Mouse (Mus musculus) limb, embryonic 13.5 days (tissue): ENCODE measurements at regions not wholly inside any gene's neighbourhood (a gene's known extent, or its start where the extent isn't known, plus 50 kb on each side); places are given as distances from the start of the nearest gene placed in this dataset.

ENCODE experiments used
- ATAC-seq: fragments of 200-750 bp; cut with Nextera tagmentation; 2 replicates; pipeline ENCODE4 v1.8.0; 2017; ENCODE audit warnings: low read depth, moderate number of reproducible peaks, moderate TSS enrichment; ENCODE audit not compliant: low FRiP score
- H3K27ac ChIP-seq: fragments of 300-500 bp; sonication (generic); 2 replicates; pipeline ENCODE4 v1.5.1; 2015; ENCODE audit warnings: inconsistent platforms, mild to moderate bottlenecking, moderate library complexity
- H3K27me3 ChIP-seq: fragments of 300-500 bp; sonication (generic); 2 replicates; pipeline ENCODE4 v1.6.1; 2015; ENCODE audit warnings: mild to moderate bottlenecking, inconsistent platforms
- H3K36me3 ChIP-seq: fragments of 300-500 bp; sonication (generic); 2 replicates; pipeline ENCODE4 v1.6.1; 2015; ENCODE audit warnings: inconsistent platforms, mild to moderate bottlenecking, moderate library complexity
- H3K4me1 ChIP-seq: fragments of 300-500 bp; sonication (generic); 2 replicates; pipeline ENCODE4 v1.6.1; 2015; ENCODE audit warnings: inconsistent platforms
- H3K4me2 ChIP-seq: fragments of 300-500 bp; sonication (generic); replicated peaks from 2 replicates; pipeline ENCODE4 v1.6.1; 2015; ENCODE audit warnings: inconsistent platforms, mild to moderate bottlenecking, moderate library complexity
- H3K4me3 ChIP-seq: fragments of 300-500 bp; sonication (generic); 2 replicates; pipeline ENCODE4 v1.5.1; 2015; ENCODE audit warnings: moderate library complexity, mild to moderate bottlenecking, inconsistent platforms
- H3K9ac ChIP-seq: fragments of 300-500 bp; sonication (generic); 2 replicates; pipeline ENCODE4 v1.6.1; 2015; ENCODE audit warnings: mild to moderate bottlenecking, inconsistent platforms
- H3K9me3 ChIP-seq: fragments of 300-500 bp; sonication (generic); 2 replicates; pipeline ENCODE4 v1.6.1; 2016; ENCODE audit warnings: inconsistent platforms
- WGBS: fragments of 180-500 bp; shearing (Covaris S2); methylation state at CpG from one replicate; pipeline ENCODE4 v1.1.7; 2015; 5-methylcytosine and 5-hydroxymethylcytosine counted together

- no peak overlapping the region for H3K27ac ChIP-seq
- no peaks in the 10 kb centered on the region for H3K27me3 ChIP-seq
- no peak overlapping the region for H3K9ac ChIP-seq
- ATAC-seq: no peak
- H3K4me3 ChIP-seq: no peak overlapping the region
- no peaks in the 10 kb centered on the region for H3K9me3 ChIP-seq
- H3K4me1 ChIP-seq: no peaks in the 10 kb centered on the region
- no peak overlapping the region for H3K4me2 ChIP-seq
- H3K36me3 ChIP-seq: no peaks in the 10 kb centered on the region
Measured at GRCm38 (mm10) chr14:17102486-17102885, 283.5 kb upstream of the Rarb start.

DNA sequence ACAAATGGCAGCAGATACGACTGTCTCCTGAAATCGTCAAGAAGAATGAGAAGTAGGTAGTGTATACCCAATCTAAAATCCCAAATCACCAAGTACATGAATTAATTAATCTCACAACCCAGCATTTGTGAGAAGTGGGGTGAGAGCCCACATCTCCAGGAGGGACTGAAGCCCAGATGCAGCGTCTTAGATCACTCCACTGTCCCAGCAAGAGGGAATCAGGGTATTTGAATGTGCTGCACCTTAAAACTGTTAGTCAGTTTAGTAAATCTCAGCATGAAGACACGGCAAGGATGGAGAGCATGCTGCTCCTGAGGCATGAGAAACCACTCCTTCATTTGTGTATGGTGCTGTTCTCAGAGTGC is 271.6 kb upstream of the Rarb start:
- no peaks in the 10 kb centered on the region for H3K27me3 ChIP-seq
- no peak overlapping the region for H3K27ac ChIP-seq
- no peaks in the 10 kb centered on the region for H3K4me1 ChIP-seq
- no peak overlapping the region for H3K4me2 ChIP-seq
- H3K9me3 ChIP-seq: no peaks in the 10 kb centered on the region
- no peak for ATAC-seq
- H3K4me3 ChIP-seq: no peak overlapping the region
- WGBS: 68% methylated on average over 4 of the region's 4 CpGs
- H3K36me3 ChIP-seq: no peaks in the 10 kb centered on the region
- H3K9ac ChIP-seq: no peak overlapping the region

GRCm38 (mm10) chr14:17089640-17090572 is 270.9 kb upstream of the Rarb start:
- no peak overlapping the region for H3K4me3 ChIP-seq
- H3K9ac ChIP-seq: no peak overlapping the region
- 69% methylated on average over 3 of the region's 3 CpGs for WGBS
- H3K4me1 ChIP-seq: no peaks in the 10 kb centered on the region
- H3K9me3 ChIP-seq: no peaks in the 10 kb centered on the region
- no peaks in the 10 kb centered on the region for H3K36me3 ChIP-seq
- no peak overlapping the region for H3K4me2 ChIP-seq
- no peak overlapping the region for H3K27ac ChIP-seq
- no peaks in the 10 kb centered on the region for H3K27me3 ChIP-seq
- no peak for ATAC-seq

GRCm38 (mm10) chr14:17089089-17089634 is 270.2 kb upstream of the Rarb start:
- Histone ChIP-seq H3K9ac (no peak overlapping the region), H3K9me3 (no peaks in the 10 kb centered on the region), H3K27me3 (no peaks in the 10 kb centered on the region), H3K4me3 (no peak overlapping the region), H3K4me1 (no peaks in the 10 kb centered on the region), H3K27ac (no peak overlapping the region), H3K4me2 (no peak overlapping the region), H3K36me3 (no peaks in the 10 kb centered on the region)
- ATAC-seq: no peak

- no peak overlapping the region for H3K9ac ChIP-seq
- 86% methylated on average over 1 of the region's 1 CpGs for WGBS
- H3K4me1 ChIP-seq: no peaks in the 10 kb centered on the region
- no peaks in the 10 kb centered on the region for H3K27me3 ChIP-seq
- no peak for ATAC-seq
- H3K4me3 ChIP-seq: no peak overlapping the region
- H3K9me3 ChIP-seq: no peaks in the 10 kb centered on the region
- no peaks in the 10 kb centered on the region for H3K36me3 ChIP-seq
- no peak overlapping the region for H3K4me2 ChIP-seq
- H3K27ac ChIP-seq: no peak overlapping the region
Measured at GRCm38 (mm10) chr14:17087828-17088227, 268.9 kb upstream of the Rarb start.

GRCm38 (mm10) chr14:17083907-17084306 is 265.0 kb upstream of the Rarb start:
- no peaks in the 10 kb centered on the region for H3K27me3 ChIP-seq
- H3K36me3 ChIP-seq: no peaks in the 10 kb centered on the region
- no peak for ATAC-seq
- no peak overlapping the region for H3K4me2 ChIP-seq
- no peak overlapping the region for H3K27ac ChIP-seq
- no peak overlapping the region for H3K9ac ChIP-seq
- no peak overlapping the region for H3K4me3 ChIP-seq
- H3K4me1 ChIP-seq: no peaks in the 10 kb centered on the region
- WGBS: 65% methylated on average over 2 of the region's 2 CpGs
- no peaks in the 10 kb centered on the region for H3K9me3 ChIP-seq

DNA sequence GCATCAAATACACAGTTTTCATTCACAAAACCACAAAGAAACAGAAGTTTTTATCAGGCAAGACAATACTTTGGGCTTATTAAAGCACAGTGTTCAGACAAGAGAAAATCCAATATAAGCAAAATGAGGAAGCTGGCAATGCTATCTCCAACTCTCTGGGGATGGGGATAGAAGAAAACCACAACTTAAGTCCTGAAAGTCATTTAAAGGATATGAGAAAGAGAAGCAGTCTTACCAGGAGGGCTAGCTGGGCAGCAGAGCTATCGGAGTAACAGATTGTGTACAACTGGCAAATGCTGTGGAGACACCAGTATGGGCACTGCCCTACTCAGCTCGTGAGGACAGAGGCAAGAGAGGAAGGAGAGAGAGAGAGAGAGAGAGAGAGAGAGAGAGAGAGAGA is 262.9 kb upstream of the Rarb start:
- Histone ChIP-seq H3K4me2 (no peak overlapping the region), H3K27ac (no peak overlapping the region), H3K9ac (no peak overlapping the region), H3K4me1 (no peaks in the 10 kb centered on the region), H3K4me3 (no peak overlapping the region), H3K27me3 (no peaks in the 10 kb centered on the region), H3K36me3 (no peaks in the 10 kb centered on the region), H3K9me3 (no peaks in the 10 kb centered on the region)
- 55% methylated on average over 2 of the region's 2 CpGs for WGBS
- no peak for ATAC-seq

GRCm38 (mm10) chr14:17079513-17079912 is 260.6 kb upstream of the Rarb start:
- WGBS: 51% methylated on average over 2 of the region's 2 CpGs
- ATAC-seq: no peak; the same call in 1 of the 2 replicates
- no peaks in the 10 kb centered on the region for H3K27me3 ChIP-seq

GRCm38 (mm10) chr14:17061358-17061757 is 242.4 kb upstream of the Rarb start:
- Histone ChIP-seq H3K27ac (no peak overlapping the region), H3K27me3 (no peaks in the 10 kb centered on the region), H3K36me3 (no peaks in the 10 kb centered on the region), H3K9ac (no peak overlapping the region), H3K9me3 (no peaks in the 10 kb centered on the region), H3K4me2 (no peak overlapping the region), H3K4me3 (no peak overlapping the region), H3K4me1 (no peaks in the 10 kb centered on the region)
- ATAC-seq: no peak
- WGBS: 78% methylated on average over 1 of the region's 1 CpGs

More at GRCm38 (mm10) chr14:17079513-17079912, 260.6 kb upstream of the Rarb start:
- no peak overlapping the region for H3K9ac ChIP-seq
- no peaks in the 10 kb centered on the region for H3K9me3 ChIP-seq
- H3K36me3 ChIP-seq: no peaks in the 10 kb centered on the region
- H3K4me1 ChIP-seq: no peaks in the 10 kb centered on the region
- H3K27ac ChIP-seq: no peak overlapping the region
- no peak overlapping the region for H3K4me3 ChIP-seq
- no peak overlapping the region for H3K4me2 ChIP-seq

- H3K36me3 ChIP-seq: no peaks in the 10 kb centered on the region
- no peak overlapping the region for H3K27ac ChIP-seq
- H3K9ac ChIP-seq: no peak overlapping the region
- H3K4me2 ChIP-seq: no peak overlapping the region
- no peaks in the 10 kb centered on the region for H3K4me1 ChIP-seq
- no peaks in the 10 kb centered on the region for H3K9me3 ChIP-seq
- H3K27me3 ChIP-seq: no peaks in the 10 kb centered on the region
- no peak for ATAC-seq
- WGBS: 95% methylated on average over 1 of the region's 1 CpGs
- H3K4me3 ChIP-seq: no peak overlapping the region
Measured at GRCm38 (mm10) chr14:17058438-17058837, 239.5 kb upstream of the Rarb start.

GRCm38 (mm10) chr14:17057355-17057754 is 238.4 kb upstream of the Rarb start:
- ATAC-seq: no peak
- no peak overlapping the region for H3K4me2 ChIP-seq
- no peaks in the 10 kb centered on the region for H3K27me3 ChIP-seq
- H3K4me1 ChIP-seq: no peaks in the 10 kb centered on the region
- H3K4me3 ChIP-seq: no peak overlapping the region
- 85% methylated on average over 3 of the region's 3 CpGs for WGBS
- H3K27ac ChIP-seq: no peak overlapping the region
- no peaks in the 10 kb centered on the region for H3K36me3 ChIP-seq
- no peak overlapping the region for H3K9ac ChIP-seq
- H3K9me3 ChIP-seq: no peaks in the 10 kb centered on the region

- no peak overlapping the region for H3K4me2 ChIP-seq
- no peaks in the 10 kb centered on the region for H3K4me1 ChIP-seq
- H3K27me3 ChIP-seq: no peaks in the 10 kb centered on the region
- no peaks in the 10 kb centered on the region for H3K9me3 ChIP-seq
- WGBS: 79% methylated on average over 1 of the region's 1 CpGs
- ATAC-seq: no peak
- H3K4me3 ChIP-seq: no peak overlapping the region
- H3K36me3 ChIP-seq: no peaks in the 10 kb centered on the region
- H3K27ac ChIP-seq: no peak overlapping the region
- H3K9ac ChIP-seq: no peak overlapping the region
Measured at GRCm38 (mm10) chr14:17055741-17056140, 236.8 kb upstream of the Rarb start.

DNA sequence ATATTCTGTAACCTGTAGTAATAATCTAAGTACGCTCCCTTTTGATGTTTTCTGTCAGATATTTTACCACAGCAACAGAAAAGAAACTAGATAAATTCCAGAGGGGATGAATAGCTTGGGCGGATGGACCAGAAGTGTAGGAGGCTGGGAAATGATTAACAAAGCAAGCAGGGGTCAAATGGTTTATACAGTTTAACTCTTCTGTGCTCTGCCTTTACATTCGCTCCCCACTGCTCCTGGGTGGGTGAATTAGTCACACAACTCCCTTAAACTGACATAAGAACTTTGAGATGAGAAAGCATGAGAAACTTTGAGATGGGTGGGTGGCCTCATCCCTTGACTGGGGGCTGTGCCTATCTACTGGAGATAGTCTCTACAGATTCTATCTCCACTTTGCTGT is 235.4 kb upstream of the Rarb start:
- no peak overlapping the region for H3K4me2 ChIP-seq
- no peak overlapping the region for H3K9ac ChIP-seq
- H3K4me3 ChIP-seq: no peak overlapping the region
- no peaks in the 10 kb centered on the region for H3K36me3 ChIP-seq
- no peaks in the 10 kb centered on the region for H3K9me3 ChIP-seq
- no peaks in the 10 kb centered on the region for H3K27me3 ChIP-seq
- no peaks in the 10 kb centered on the region for H3K4me1 ChIP-seq
- WGBS: 79% methylated on average over 3 of the region's 3 CpGs
- no peak overlapping the region for H3K27ac ChIP-seq
- ATAC-seq: no peak
